Mouse (Mus musculus): ENCODE measurements around the gene Adk. TPM values are rescaled to one million over a fixed set of nuclear protein-coding genes. Genes with fewer than 3 reads are reported as not detected.

The Adk gene
- polyA plus RNA-seq, 1 experiment from 2014 or later, result 135 TPM

- ATAC-seq (ENCODE audit: insufficient number of reproducible peaks, insufficient read depth, low FRiP score, low TSS enrichment), result no peak
- Histone ChIP-seq H3K9ac (no peak overlapping the region), H3K4me3 (no peak overlapping the region), H3K4me2 (replicated peaks) (no peak overlapping the region), H3K9me3 (no peaks in the 10 kb centered on the region), H3K4me1 (peaks cover 3% of the 10 kb centered on the region; the same call in 1 of the 2 replicates), H3K27me3 (no peaks in the 10 kb centered on the region), H3K36me3 (no peaks in the 10 kb centered on the region), H3K27ac (no peak overlapping the region)
- WGBS, result 47% methylated on average over 2 of the region's 2 CpGs
Measured at GRCm38 (mm10) chr14:21177781-21178180, 125.4 kb downstream of the Adk start.

GRCm38 (mm10) chr14:21178356-21178755, 126.0 kb downstream of the Adk start:
- Histone ChIP-seq H3K9me3 (no peaks in the 10 kb centered on the region), H3K27ac (no peak overlapping the region), H3K4me1 (peaks cover 3% of the 10 kb centered on the region; the same call in 1 of the 2 replicates), H3K4me2 (replicated peaks) (no peak overlapping the region), H3K36me3 (no peaks in the 10 kb centered on the region), H3K9ac (no peak overlapping the region), H3K27me3 (no peaks in the 10 kb centered on the region), H3K4me3 (no peak overlapping the region)
- no peak for ATAC-seq (ENCODE audit: insufficient number of reproducible peaks, insufficient read depth, low FRiP score, low TSS enrichment)
- WGBS, result 81% methylated on average over 6 of the region's 6 CpGs

DNA sequence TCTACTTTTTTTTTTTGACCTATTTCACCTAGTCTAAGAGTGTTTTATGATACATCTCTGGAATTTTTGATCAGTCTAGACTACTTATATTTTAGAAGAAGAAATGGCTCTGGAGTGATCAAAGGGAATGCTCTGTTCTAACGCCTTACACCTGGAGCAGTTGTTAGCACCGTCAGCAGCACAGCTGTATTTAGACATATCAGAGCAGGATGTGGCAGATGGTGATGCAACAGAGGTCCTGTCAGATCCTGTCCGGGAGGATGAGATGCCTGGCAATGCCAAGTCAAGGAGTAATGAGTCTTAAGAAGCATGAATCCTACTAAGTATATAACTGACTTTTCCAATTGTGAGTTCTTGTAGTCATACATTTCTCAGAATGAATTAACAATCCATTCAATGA, 128.7 kb downstream of the Adk start:
- H3K9ac ChIP-seq, result no peak overlapping the region
- H3K36me3 ChIP-seq, result no peaks in the 10 kb centered on the region
- 61% methylated on average over 3 of the region's 3 CpGs for WGBS
- no peak overlapping the region for H3K4me3 ChIP-seq
- no peaks in the 10 kb centered on the region for H3K9me3 ChIP-seq
- H3K4me1 ChIP-seq, result peaks cover 3% of the 10 kb centered on the region; the same call in 1 of the 2 replicates
- no peak overlapping the region for H3K27ac ChIP-seq
- H3K4me2 ChIP-seq (replicated peaks), result no peak overlapping the region
- no peaks in the 10 kb centered on the region for H3K27me3 ChIP-seq
- no peak for ATAC-seq (ENCODE audit: insufficient number of reproducible peaks, insufficient read depth, low FRiP score, low TSS enrichment)

DNA sequence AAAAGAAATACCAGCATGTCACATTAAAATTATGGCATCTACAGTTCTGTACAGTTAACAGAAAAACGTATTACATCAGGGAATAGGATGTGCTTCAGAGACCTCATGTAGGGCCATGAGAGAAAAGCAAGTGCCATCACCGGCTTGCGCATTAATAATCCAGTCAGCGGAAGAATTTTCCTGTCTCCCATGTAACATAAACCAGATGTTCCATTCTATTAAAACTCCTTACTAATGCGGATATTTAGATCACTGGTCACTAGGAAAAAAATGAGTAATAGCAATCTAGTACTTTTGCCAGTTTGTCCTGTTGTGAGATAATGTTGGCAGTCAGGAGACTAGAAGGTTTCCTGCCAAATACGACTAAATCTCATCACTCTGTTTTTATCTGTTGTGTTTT, 139.6 kb downstream of the Adk start:
- no peak overlapping the region for H3K9ac ChIP-seq
- no peaks in the 10 kb centered on the region for H3K27me3 ChIP-seq
- H3K4me3 ChIP-seq, result no peak overlapping the region
- 73% methylated on average over 6 of the region's 6 CpGs for WGBS
- no peaks in the 10 kb centered on the region for H3K36me3 ChIP-seq
- no peaks in the 10 kb centered on the region for H3K9me3 ChIP-seq
- no peak overlapping the region for H3K27ac ChIP-seq
- H3K4me2 ChIP-seq (replicated peaks), result no peak overlapping the region
- ATAC-seq (ENCODE audit: insufficient number of reproducible peaks, insufficient read depth, low FRiP score, low TSS enrichment), result no peak
- no peaks in the 10 kb centered on the region for H3K4me1 ChIP-seq

GRCm38 (mm10) chr14:21192749-21193148, 140.4 kb downstream of the Adk start:
- Histone ChIP-seq H3K4me1 (no peaks in the 10 kb centered on the region), H3K27ac (no peak overlapping the region), H3K4me3 (no peak overlapping the region), H3K9ac (no peak overlapping the region), H3K27me3 (no peaks in the 10 kb centered on the region), H3K4me2 (replicated peaks) (no peak overlapping the region), H3K9me3 (no peaks in the 10 kb centered on the region), H3K36me3 (no peaks in the 10 kb centered on the region)
- 87% methylated on average over 3 of the region's 3 CpGs for WGBS
- no peak for ATAC-seq (ENCODE audit: insufficient number of reproducible peaks, insufficient read depth, low FRiP score, low TSS enrichment)

- no peaks in the 10 kb centered on the region for H3K27me3 ChIP-seq
- no peak for ATAC-seq (ENCODE audit: insufficient number of reproducible peaks, insufficient read depth, low FRiP score, low TSS enrichment)
- H3K4me1 ChIP-seq, result no peaks in the 10 kb centered on the region
- no peaks in the 10 kb centered on the region for H3K36me3 ChIP-seq
- H3K4me2 ChIP-seq (replicated peaks), result no peak overlapping the region
- no peak overlapping the region for H3K4me3 ChIP-seq
- H3K9ac ChIP-seq, result no peak overlapping the region
- no peak overlapping the region for H3K27ac ChIP-seq
- H3K9me3 ChIP-seq, result no peaks in the 10 kb centered on the region
- 73% methylated on average over 6 of the region's 6 CpGs for WGBS
Measured at GRCm38 (mm10) chr14:21194336-21194735, 142.0 kb downstream of the Adk start.

DNA sequence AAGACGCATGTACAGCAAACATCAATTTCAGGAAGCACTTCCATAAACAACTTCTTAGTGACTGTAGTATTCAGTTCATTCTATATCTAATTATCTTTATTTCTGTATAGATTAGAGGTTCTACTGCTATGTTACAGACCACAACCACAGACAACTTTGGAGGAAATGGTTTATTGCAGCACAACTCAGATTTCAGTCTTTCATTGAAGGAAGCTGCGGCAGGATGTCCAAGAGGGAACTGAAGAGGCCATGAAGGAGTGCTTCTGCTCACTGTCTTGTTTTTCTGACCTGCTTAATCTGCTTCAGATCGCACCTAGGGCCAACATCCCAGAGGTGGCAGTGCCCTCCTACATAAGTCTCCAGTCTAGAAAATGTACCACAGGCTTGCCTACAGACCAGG, 148.5 kb downstream of the Adk start:
- H3K27me3 ChIP-seq, result no peaks in the 10 kb centered on the region
- H3K36me3 ChIP-seq, result no peaks in the 10 kb centered on the region
- no peaks in the 10 kb centered on the region for H3K9me3 ChIP-seq
- no peak overlapping the region for H3K4me2 ChIP-seq (replicated peaks)
- no peak overlapping the region for H3K27ac ChIP-seq
- no peak overlapping the region for H3K9ac ChIP-seq
- H3K4me3 ChIP-seq, result no peak overlapping the region
- WGBS, result 84% methylated on average over 3 of the region's 3 CpGs
- H3K4me1 ChIP-seq, result no peaks in the 10 kb centered on the region
- ATAC-seq (ENCODE audit: insufficient number of reproducible peaks, insufficient read depth, low FRiP score, low TSS enrichment), result no peak

GRCm38 (mm10) chr14:21206472-21206871, 154.1 kb downstream of the Adk start:
- H3K27me3 ChIP-seq, result no peaks in the 10 kb centered on the region
- no peaks in the 10 kb centered on the region for H3K9me3 ChIP-seq
- no peak for ATAC-seq (ENCODE audit: insufficient number of reproducible peaks, insufficient read depth, low FRiP score, low TSS enrichment)
- H3K36me3 ChIP-seq, result no peaks in the 10 kb centered on the region
- no peaks in the 10 kb centered on the region for H3K4me1 ChIP-seq
- H3K4me3 ChIP-seq, result no peak overlapping the region
- no peak overlapping the region for H3K9ac ChIP-seq
- H3K4me2 ChIP-seq (replicated peaks), result no peak overlapping the region
- no peak overlapping the region for H3K27ac ChIP-seq
- 80% methylated on average over 4 of the region's 4 CpGs for WGBS

DNA sequence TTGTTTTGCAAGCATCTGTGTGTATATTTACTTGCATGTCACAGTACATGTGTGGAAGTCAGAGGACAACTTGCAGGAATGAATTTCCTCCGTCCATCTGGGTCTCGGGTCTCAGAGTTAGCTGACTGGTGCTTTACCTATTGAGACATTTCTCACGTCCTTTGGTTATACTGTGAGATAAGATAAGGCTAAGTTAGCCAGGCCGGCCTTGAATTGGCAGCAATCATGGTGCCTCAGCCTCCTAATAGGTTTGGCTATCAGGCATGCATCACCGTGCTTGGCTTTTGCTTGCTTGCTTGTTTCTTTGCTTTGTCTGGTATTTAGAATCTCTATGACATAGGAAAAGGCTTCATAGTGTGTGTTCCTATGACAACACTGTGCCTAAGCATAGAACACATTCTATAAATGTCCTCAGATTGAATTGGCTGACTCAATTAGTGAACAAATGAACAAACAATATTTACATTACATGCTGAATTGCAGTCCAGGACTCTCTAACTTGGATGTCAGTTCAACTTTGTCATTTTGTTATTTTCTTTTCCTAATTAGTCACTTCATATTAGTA, 169.3 kb downstream of the Adk start:
- Histone ChIP-seq H3K9me3 (no peaks in the 10 kb centered on the region), H3K4me2 (replicated peaks) (no peak overlapping the region), H3K4me1 (0 out of 2 replicates have a peak, but pooled peaks cover 5% of the 10 kb centered on the region), H3K27me3 (no peaks in the 10 kb centered on the region), H3K27ac (no peak overlapping the region), H3K4me3 (no peak overlapping the region), H3K36me3 (no peaks in the 10 kb centered on the region), H3K9ac (no peak overlapping the region)
- no peak for ATAC-seq (ENCODE audit: insufficient number of reproducible peaks, insufficient read depth, low FRiP score, low TSS enrichment)
- 79% methylated on average over 5 of the region's 5 CpGs for WGBS

DNA sequence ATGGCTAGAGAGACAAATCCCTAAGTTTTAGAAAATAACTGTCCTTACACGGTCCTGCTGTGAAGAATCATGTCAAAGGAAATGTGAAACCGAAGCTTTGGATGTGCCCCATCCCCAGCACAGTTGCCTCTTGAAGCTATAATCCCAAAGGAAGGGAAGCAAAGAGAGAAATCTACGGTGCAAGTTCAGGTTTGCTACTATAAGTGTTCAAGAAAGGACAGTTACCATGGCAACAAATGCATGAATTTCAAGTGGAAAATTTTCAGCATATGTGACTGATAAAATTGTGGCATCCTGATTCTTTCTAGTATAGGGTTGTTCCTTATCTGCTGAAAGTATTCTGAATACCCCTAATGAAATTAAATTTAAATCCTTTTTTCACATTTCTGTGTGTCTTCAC, 169.8 kb downstream of the Adk start:
- Histone ChIP-seq H3K4me3 (no peak overlapping the region), H3K9me3 (no peaks in the 10 kb centered on the region), H3K27ac (no peak overlapping the region), H3K36me3 (no peaks in the 10 kb centered on the region), H3K4me2 (replicated peaks) (no peak overlapping the region), H3K27me3 (no peaks in the 10 kb centered on the region), H3K4me1 (0 out of 2 replicates have a peak, but pooled peaks cover 5% of the 10 kb centered on the region), H3K9ac (no peak overlapping the region)
- ATAC-seq (ENCODE audit: insufficient number of reproducible peaks, insufficient read depth, low FRiP score, low TSS enrichment), result no peak
- 46% methylated on average over 3 of the region's 3 CpGs for WGBS

- H3K9ac ChIP-seq, result no peak overlapping the region
- H3K4me3 ChIP-seq, result no peak overlapping the region
- no peak overlapping the region for H3K27ac ChIP-seq
- no peaks in the 10 kb centered on the region for H3K36me3 ChIP-seq
- no peaks in the 10 kb centered on the region for H3K27me3 ChIP-seq
- ATAC-seq (ENCODE audit: insufficient number of reproducible peaks, insufficient read depth, low FRiP score, low TSS enrichment), result no peak
- no peak overlapping the region for H3K4me2 ChIP-seq (replicated peaks)
- 0 out of 2 replicates have a peak, but pooled peaks cover 5% of the 10 kb centered on the region for H3K4me1 ChIP-seq
- no peaks in the 10 kb centered on the region for H3K9me3 ChIP-seq
- 58% methylated on average over 6 of the region's 6 CpGs for WGBS
Measured at GRCm38 (mm10) chr14:21223456-21223855, 171.1 kb downstream of the Adk start.

DNA sequence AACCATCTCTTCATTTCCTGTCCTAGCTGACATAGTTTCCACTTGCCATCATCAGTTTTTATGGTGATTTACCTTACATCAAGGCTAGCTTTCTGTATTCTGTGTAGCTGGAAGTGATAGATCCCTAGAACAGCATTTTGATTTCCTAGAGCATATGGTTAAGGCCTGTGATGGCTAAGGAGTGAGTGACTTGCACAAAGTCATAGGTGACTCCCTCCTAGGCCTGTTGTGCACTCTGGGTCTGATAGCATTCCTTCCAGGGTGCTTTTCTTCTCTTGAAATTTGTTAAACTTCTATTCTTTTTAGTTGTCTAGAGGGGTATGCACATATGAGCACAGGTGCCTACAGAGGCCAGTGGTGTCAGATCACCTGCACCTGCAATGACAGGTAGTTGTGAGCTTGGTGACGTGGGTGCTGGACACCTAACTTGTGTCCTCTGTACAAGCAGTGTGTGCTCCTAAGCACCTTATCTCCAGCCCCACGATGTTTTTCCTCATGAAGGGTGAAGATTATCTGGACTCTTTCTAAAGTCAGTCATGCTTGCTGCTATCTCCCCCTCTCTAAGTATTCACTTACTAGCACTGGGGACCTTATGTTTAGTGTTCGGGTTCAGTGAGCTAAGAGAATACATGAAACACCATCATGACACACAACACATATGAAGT, 171.7 kb downstream of the Adk start:
- 81% methylated on average over 3 of the region's 3 CpGs for WGBS
- Histone ChIP-seq H3K4me2 (replicated peaks) (no peak overlapping the region), H3K4me1 (0 out of 2 replicates have a peak, but pooled peaks cover 5% of the 10 kb centered on the region), H3K4me3 (no peak overlapping the region), H3K36me3 (no peaks in the 10 kb centered on the region), H3K9ac (no peak overlapping the region), H3K27me3 (no peaks in the 10 kb centered on the region), H3K9me3 (no peaks in the 10 kb centered on the region), H3K27ac (no peak overlapping the region)
- ATAC-seq (ENCODE audit: insufficient number of reproducible peaks, insufficient read depth, low FRiP score, low TSS enrichment), result no peak
